Mouse (Mus musculus) left cerebral cortex, adult 11 months (tissue): Measurements from ENCODE around the gene Sept5.

ENCODE experiments used
- DNase-seq: peaks from one replicate; pipeline ENCODE4 v3.0.0; 2022; ENCODE audit warnings: low spot score

Gene Sept5

DNA sequence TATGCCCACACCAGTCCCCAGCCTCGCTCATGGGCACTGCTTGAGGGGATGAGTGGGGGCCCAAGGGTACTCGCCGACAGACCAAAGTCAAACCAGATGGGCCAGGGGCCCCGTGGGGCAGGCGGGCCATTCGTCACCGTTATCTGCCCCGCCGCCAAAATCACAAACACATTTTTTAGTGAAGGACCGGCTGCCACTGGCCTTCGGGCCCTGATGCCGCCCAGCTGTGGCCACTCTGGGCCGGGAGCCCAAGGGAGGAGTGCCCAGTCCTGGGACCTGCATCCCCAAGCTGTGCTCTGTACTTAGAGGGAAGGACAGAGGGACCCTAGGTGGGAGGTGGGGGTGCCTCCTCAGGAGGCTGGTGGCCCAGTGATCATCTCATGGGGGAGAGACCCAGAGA, 18.0 kb downstream of the Sept5 start:
- no peak for DNase-seq

- no peak for DNase-seq
Measured at GRCm38 (mm10) chr16:18609099-18609498, 20.7 kb downstream of the Sept5 start.

DNA sequence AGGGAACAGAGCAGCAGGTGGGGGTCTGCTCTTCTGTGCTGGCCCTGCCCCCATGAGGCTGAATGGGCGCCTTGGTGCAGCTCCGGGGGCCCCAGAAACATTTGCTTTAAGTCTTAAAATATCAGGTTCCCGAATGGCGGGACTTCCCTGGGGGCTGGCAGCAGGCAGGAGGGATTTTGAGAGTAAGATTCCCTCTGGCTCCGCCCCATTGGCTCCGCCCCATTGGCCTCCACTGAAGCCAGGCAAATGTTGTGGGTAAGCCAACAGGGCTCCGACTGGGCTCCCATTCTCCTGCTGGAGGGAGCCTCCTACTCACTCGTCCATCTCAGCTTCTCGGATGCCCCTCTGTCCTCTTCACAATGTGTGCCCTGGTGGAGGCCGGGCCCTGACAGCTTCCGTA, 21.5 kb downstream of the Sept5 start:
- DNase-seq = no peak

DNA sequence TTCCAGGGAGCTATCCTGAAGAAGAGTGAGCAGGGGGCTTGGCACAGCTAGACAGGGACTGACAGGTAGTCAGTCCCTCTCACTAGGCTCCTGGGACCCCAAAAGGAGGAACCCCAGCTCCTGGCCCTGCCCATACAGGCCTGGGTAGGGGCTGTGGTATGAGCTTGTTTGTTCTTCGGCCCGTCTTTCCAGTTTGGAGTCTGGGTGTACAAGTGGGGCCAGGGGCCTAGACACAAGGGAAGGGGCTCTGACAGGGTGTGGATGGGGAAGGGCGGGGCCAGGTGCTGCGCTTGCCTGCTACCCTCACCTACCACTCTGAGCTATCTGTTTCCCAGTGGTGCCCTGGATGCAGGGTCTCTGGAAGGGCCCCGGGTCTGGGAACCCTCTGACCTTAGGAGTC, 24.0 kb downstream of the Sept5 start:
- no peak for DNase-seq

GRCm38 (mm10) chr16:18604267-18604701, 25.5 kb downstream of the Sept5 start:
- no peak for DNase-seq

DNA sequence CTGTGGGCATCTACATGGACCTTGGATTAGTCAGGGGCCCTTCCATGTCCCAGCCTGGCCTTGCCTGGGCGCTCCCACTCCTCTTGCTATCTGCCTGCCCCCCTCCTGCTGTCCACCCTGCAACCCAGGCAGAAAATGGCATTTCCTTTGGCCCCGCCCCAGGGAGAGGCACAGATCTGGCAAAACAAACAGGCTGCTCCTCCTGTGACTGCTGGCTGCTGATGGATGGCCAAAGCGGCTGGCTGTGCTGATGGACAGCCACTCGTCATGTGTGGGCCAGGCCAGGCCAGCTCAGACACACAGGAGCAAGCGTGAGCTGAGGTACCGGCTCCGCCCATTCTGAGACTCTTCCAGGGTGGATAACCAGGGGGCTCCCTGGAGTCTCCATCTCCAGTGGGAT, 28.3 kb downstream of the Sept5 start:
- no peak for DNase-seq

DNA sequence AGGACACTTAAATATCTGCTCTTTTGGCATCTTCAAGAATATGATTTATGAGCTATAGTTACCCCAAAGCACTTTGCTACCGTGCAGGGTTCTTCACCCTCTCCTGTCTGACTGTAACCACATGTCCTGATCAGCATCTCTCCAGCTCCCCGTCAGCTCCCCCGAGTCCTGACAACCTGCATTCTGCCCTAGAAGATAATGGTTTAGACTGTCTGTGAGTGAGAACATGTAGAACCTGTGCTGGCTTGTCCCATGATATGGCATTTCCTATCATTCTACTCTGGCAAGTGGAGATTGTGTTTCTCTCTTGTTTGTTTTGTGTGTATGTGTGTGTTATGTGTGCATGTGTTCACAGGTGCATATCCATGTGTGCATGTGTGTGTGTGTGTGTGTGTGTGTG, 31.7 kb downstream of the Sept5 start:
- DNase-seq = no peak

GRCm38 (mm10) chr16:18596255-18596654, 33.5 kb downstream of the Sept5 start:
- no peak for DNase-seq

DNA sequence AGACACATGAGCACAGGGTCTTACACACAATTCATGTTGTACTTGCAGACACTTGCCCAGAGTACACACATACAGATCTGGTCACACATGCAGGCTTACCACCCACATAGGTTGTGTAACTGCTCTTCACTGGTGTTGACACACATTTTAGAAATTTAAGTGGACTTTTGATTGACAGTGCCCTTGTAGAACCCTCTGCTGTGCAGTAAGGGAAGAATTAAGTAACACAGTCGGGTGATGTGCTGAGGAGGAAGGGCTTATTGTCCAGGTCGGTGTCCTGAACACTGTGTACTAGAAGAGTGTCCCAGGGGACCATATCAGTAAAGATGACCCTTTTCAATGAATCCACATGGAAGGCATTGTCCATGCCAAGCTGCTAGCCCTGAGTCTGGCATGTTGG, 35.8 kb downstream of the Sept5 start:
- DNase-seq = no peak

GRCm38 (mm10) chr16:18591047-18592018, 38.4 kb downstream of the Sept5 start:
- DNase-seq = no peak

- DNase-seq = no peak
Measured at GRCm38 (mm10) chr16:18589804-18590790, 39.7 kb downstream of the Sept5 start, which contains the start of gene Tbx1. Tbx1 (minus strand) TSS chr16:18590671.

DNA sequence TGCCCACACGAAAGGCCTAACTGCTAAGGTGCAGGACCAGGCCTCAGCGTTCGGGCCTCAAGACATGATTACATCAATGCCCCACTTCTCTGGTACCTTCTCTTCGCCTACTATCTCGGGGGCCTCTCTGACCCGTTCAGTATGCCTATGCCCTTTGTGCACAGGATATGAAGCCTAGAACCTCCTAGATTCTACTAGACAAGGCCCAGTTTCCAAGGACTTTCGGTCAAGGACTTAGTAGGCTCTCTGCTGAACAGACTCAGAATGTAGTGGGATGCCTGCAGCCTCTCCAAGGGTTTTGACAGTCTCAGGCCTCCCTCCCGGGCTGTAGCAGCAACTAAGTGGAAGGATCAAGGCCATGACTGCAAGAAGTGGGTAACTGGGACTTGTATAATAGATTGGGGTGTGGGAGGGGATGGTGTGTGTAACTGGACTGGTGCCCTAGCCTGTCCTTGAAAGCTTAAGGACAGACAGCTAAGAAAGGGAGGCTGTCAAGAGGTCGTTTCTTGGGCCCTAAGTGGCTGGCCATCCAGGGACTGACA, 40.6 kb downstream of the Sept5 start:
- DNase-seq = no peak

DNA sequence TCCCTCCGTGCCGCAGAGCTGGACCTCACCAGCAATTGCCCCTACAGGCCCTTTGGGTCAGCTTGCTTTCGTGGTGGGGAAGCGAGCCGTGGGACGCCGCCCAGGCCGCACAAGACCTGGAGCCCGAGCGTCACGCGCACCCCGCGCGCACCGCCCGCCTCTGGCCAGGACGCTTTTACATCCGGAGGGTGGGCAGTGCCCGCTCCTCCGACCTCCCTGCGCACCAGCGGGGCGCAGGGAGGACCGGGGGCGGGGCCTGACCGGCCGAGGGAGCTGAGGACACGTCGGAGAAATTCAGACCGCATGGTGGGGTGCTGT, 41.1 kb downstream of the Sept5 start:
- no peak for DNase-seq

DNA sequence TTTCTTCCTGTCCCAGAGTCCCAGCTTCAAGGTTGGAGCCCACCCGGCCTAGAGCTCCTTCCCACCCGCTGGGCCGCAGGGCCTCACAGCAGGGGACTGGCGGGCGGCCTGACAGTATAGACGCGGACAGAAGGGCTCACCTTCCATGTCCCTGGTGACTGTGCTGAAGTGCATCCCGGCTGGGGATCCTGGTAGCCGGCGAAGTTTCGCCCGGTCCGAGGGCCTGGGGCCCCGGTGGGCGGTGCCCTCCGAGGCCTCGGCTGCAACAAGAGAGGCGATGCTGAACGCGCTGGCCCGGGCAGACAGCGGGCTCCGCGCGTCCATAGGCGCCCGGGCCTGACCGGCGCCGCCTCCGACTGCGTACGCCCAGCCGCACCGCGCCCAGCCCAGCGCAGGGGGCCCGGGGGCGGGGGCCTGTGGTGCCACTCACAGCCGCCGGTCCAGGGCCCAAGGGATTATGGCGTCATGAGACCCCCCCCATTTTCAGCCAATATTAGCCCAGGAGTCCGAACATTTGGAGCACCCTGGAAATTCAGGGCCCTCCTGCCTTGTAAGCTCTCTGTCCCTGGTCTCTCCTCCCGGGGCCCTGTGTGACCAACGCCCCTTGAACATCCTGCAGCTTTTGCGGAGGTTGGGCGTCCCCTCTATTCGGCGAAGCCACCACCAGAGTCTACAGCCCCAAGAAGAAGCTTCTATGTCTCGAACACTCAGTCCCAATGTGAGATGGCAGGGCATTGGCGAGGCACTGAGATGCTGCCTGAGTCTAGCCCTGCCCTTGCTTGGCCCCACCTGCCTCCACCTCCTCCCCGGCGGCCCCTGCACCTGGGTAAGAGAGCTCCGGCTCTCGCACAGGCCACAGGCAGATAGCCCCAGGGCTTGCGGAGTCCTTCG, 41.7 kb downstream of the Sept5 start:
- no peak for DNase-seq

DNA sequence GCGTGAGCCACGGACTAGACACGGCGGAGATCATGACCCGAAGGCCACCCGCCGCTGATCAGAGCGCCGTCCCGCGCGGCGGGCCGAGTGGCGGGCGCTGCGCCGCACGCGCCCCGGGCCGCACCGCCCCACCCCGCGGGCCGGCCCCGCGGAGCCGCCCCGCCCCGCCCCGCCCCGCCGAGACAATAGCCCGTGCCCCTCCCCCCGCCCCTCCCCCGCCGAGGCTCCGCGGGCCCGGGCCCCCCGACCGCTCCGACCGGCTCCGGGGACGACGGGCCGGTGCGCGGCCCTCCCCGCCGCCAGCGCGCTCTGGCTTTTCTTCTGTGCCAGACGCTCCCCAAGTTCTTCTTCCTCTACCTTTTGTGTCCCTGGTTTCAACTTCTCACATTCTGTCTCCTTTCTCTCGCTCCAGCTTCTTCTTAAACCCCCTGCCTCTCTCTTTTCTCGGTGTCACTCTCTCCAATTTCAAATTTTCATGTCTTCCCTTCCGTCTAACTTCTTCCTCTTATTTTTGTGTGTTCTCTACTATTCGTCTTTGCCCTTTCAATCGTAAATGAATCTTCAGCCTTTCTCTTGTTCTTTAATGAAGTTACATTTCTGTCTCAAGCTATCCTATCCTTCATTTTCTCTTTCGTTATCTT, 42.7 kb downstream of the Sept5 start:
- DNase-seq = no peak

GRCm38 (mm10) chr16:18586076-18586905, 43.5 kb downstream of the Sept5 start:
- DNase-seq = no peak

DNA sequence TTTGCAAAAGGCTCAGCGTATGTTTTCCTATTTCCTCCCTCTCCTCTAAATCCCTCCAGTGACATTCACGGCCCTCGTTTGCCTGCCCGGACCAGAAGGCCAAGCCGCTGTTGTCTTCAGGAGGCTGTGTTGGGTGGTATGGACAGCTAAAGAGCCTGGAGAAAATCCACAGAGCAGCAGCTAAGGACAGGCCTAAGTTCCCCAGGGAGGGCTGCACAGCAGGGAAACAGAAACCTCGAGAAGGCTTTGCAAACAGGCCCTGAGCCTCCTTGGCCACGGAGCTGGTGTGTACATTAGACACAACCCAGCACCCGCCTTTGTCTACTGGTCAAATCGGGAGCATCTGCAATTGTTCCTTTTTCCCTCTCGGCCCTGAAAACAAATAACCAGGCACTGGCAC, 44.1 kb downstream of the Sept5 start:
- DNase-seq = no peak

GRCm38 (mm10) chr16:18584901-18585510, 44.7 kb downstream of the Sept5 start:
- DNase-seq = no peak

- no peak for DNase-seq
Measured at GRCm38 (mm10) chr16:18583673-18584357, 45.9 kb downstream of the Sept5 start.
